Mouse (Mus musculus): ENCODE measurements around the gene Hoxa10.

The Hoxa10 gene

DNA sequence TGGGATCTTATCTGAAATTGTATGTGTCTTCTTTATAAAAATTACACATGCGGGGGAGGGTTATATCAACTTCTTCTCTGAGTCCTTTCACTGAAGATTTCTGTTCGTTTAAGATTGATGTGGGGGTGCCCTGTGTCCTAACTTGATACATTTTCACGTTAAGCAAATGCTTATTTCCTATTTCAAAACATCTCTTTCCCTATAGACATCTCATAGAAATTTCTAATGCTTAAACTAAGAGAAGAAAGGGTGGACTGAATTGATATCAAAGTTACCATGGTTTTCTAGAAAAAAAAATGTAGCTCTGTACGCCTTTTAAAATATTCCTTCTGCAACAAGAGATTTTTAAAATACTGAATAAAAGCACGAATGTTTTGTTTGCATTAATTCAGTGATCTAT lies 26.6 kb upstream of the Hoxa10 start:
- TF ChIP-seq GATA4 (IDR thresholded peaks at IDR 0.05; ENCODE audit: insufficient replicate concordance, low read length): no peak

- TF ChIP-seq GATA4 (IDR thresholded peaks at IDR 0.05; ENCODE audit: insufficient replicate concordance, low read length): no peak
These were observed 26.0 kb upstream of the Hoxa10 start for GRCm38 (mm10) chr6:52266666-52266985.

DNA sequence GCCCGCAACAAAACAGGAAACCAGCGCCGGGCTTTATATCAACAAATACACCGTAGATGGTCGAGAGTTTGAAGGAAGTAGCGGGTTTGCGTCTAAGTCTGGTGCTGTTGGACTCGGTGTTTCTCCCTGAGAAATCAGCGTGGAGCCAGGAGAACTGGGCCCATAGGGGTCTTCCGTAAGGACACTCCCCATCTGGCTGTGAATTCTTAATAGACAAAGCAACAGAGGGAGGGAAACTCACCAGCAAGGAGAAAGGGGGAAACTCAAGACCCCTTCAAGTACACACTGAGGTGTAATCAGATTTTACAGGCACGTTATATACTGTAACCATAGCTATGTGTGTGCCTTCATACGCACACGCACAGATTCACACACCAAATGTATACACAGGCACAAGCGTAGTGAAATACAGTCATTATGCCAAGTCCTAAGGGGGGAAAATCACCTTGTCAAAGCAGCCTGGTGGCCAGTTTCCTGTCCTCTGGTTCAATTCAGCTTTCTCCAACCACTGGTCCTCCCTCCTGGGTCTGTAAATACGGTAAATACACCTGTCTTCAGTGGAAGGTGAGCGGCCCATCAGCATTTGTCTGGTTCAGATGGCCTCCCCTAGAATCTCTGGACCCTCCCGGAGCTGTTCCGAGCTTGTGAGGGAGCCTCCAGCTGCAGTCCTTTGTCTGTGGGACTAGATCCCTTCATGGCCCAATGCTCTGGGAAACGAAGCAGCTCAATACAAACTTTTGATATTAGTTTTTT lies 25.4 kb upstream of the Hoxa10 start:
- TF ChIP-seq GATA4 (IDR thresholded peaks at IDR 0.05; ENCODE audit: insufficient replicate concordance, low read length): no peak

GRCm38 (mm10) chr6:52265306-52265912 lies 24.8 kb upstream of the Hoxa10 start:
- no peak for TF ChIP-seq GATA4 (IDR thresholded peaks at IDR 0.05; ENCODE audit: insufficient replicate concordance, low read length)

DNA sequence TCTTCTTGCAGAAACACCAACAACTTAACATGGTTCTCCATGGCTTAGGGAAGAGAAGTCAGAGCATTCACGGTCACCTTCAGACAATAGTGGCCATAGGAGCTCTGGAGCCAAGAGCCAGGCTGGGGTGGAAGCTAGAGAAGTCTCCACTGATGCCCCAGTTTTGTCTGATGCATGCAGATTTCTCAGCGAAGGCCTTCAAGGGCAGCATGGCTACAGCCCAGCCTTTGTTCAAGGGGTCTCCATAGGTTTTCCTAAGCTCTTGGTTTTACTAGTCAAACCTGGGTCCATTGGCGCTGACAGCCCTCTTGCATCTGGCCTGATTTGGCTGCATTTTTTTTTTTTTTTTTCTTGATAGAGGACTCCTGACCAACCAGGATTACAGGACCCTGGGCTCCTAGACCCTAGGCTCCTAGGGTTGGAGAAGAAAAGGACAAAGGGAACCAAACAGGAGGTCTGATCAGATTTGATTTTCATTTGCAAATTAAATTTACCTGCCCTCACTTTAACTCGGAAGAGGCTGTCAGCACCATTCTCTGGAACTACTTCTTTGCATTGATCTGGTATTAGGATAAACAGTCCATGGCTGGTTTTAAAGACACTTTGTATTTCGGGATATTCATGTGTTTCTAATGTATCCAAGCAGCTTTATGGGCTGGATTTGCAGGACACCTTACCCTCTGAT lies 23.6 kb upstream of the Hoxa10 start:
- no peak for TF ChIP-seq GATA4 (IDR thresholded peaks at IDR 0.05; ENCODE audit: insufficient replicate concordance, low read length)

- TF ChIP-seq GATA4 (IDR thresholded peaks at IDR 0.05; ENCODE audit: insufficient replicate concordance, low read length): no peak
These were observed 22.6 kb upstream of the Hoxa10 start for GRCm38 (mm10) chr6:52263321-52263585.

DNA sequence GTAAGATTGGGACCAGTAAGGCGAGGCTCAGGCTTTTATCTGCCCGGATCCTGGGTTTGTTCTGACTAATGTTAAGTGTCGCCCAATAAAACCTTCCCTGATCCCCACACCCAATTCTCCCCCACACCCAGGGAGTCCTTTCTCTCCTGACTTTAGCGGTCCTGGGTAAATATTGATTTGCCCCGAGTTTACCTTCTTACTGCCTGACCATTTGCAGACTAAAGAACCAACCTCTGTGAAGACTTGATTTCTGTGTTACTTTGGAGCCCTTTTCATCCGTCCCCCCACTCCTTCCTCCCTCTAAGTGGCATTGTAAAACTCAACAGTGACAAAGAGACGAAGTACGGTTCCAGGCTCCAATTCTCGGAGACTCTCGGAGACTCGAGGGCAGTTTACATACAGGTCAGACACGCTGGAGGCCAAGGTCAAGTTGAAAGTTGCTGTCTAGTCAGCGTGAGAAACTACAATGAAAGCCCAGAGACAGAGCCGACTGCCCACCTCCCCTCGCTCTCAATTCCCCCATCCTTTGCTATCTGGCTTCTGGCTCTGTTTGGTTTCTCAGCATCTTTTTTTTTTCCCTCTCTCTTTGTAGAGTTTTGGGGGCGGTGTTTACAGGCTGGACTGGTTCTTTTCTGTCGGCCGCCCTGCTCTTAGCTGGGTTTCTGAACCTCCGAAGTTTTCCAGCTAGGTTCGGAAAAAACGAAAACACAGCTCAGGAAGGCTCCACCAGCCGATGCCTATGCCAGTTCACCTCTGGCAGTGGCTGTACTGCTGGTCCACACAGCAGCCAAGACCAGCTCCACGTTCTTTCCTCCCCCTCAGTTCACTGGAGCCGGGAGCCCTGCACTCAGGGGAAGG lies 22.0 kb upstream of the Hoxa10 start:
- no peak for TF ChIP-seq GATA4 (IDR thresholded peaks at IDR 0.05; ENCODE audit: insufficient replicate concordance, low read length)

DNA sequence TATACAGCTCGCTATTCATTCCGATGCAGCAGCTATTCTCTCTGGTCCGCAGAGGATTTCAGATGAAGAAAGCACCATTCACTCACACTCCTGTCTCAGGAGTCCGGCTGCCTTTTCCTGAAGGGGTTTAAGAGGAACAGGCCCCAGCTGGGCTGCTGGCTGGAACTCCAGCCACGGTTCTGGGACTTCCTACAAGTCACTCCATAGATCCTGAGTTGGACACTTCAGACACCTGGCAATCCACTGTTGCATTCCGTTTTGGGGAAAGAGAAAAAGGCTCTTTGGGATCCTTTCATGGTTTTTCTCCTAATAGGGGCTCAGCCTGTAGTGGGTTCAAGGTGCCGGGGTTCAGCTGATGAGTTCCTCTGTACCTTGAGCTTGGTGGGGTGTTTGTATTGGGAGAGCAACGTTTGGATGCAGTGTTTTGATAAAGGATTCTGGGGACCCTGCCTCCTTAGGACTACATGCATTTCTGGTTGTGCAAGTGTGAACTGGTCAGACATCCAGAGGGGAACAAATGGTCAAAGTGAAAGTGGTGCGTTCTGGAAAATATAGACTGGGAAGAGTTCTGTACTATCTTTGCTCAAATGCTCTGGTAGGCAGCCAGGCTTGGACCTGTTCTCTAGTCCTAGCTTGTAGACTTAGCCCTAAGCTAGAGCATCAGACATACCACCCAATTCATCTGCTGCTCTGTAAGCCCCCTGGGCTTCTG lies 21.3 kb upstream of the Hoxa10 start:
- no peak for TF ChIP-seq GATA4 (IDR thresholded peaks at IDR 0.05; ENCODE audit: insufficient replicate concordance, low read length)

DNA sequence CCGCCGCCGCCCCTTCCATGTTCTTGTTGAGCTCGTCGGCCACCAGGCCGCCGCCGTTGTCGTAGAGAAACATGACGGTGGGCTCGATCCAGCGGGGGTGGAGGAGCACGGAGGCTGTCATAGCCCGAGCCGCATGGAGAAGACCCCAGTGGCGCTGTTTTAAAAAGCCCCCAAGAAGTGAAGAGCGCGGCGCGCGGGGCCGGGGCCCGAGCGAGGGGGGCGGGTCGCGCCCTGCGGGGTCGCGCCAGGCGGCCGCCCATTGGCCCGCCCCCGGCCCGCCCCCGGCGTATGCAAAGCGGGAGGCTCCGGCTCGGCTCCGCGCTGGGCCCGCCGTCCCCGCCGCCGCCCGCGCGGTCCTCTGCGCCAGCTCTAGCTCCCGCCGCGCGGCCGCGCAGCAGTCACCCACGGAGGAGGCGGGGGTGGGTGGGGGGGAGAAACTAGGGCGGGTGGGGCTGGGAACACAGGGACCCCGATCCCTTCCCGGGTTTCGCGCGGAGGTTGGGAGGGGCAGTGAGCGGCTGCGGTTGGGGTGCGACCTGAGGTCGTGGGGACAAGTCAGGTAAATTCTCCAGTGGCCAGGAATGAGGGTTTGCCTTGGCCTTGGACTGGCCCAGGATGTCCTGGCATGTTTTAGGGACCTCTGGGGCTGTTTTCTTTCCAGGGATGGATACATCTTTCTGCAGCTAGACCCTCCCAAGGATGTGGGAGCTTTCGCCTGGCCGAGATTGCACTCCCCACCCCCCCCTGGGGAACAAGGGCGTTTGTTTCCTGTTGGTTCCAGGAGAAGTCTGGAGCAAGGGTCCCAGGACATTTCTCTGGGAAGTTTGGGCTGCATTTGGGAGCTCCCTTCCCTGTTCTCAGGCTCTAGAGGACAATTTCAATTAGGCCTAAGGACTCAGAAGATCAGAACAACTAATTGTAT lies 20.3 kb upstream of the Hoxa10 start, which contains the start of gene Hoxa13:
Hoxa13 (minus strand) TSS at position 227 of the 922 bp plus-strand sequence.
- no peak for TF ChIP-seq GATA4 (IDR thresholded peaks at IDR 0.05; ENCODE audit: insufficient replicate concordance, low read length)

DNA sequence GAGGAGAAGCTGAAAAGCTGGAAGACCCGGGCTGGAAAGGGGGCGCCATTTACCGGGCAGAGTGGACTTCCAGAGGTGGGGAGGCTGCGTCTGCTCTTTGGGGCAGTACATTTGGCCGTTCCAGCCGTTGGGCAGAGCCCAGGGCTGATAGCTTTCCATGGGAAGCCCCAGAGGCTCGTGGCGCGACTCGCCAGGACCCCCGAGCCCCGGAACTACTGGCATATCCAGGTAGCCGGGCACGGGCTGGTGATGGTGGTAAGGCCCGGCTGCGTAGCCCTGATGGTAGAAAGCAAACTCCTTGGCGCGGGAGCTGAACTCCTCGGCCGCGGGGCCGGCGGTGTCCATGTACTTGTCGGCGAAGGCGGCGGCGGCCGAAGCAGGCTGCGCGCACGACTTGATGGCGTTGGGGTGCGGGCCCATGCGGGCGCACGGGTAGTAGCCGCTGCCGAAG lies 19.2 kb upstream of the Hoxa10 start:
- TF ChIP-seq GATA4 (IDR thresholded peaks at IDR 0.05; ENCODE audit: insufficient replicate concordance, low read length): no peak

- no peak for TF ChIP-seq GATA4 (IDR thresholded peaks at IDR 0.05; ENCODE audit: insufficient replicate concordance, low read length)
These were observed 18.6 kb upstream of the Hoxa10 start for GRCm38 (mm10) chr6:52259081-52259790.

DNA sequence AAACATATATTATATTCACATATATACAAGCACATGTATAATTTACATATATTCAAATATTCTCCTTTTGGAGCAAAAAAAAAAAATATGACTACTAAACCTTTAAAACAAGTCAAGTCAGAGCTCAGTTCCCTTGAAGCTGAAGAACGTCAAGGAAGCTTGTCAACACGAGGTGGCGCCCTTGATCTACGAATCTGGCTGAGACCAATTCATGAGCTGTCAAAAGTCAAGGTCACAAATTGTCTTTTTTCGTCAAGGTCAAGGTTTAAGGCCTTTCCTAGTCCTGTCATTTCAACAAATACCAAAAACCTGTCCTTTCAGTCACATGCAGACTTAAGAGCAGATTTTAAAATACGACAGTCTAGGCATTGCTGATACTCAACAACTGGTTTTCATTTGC lies 16.3 kb upstream of the Hoxa10 start:
- TF ChIP-seq GATA4 (IDR thresholded peaks at IDR 0.05; ENCODE audit: insufficient replicate concordance, low read length): no peak

All from liver, adult (tissue).